In the genomic region with DNA sequence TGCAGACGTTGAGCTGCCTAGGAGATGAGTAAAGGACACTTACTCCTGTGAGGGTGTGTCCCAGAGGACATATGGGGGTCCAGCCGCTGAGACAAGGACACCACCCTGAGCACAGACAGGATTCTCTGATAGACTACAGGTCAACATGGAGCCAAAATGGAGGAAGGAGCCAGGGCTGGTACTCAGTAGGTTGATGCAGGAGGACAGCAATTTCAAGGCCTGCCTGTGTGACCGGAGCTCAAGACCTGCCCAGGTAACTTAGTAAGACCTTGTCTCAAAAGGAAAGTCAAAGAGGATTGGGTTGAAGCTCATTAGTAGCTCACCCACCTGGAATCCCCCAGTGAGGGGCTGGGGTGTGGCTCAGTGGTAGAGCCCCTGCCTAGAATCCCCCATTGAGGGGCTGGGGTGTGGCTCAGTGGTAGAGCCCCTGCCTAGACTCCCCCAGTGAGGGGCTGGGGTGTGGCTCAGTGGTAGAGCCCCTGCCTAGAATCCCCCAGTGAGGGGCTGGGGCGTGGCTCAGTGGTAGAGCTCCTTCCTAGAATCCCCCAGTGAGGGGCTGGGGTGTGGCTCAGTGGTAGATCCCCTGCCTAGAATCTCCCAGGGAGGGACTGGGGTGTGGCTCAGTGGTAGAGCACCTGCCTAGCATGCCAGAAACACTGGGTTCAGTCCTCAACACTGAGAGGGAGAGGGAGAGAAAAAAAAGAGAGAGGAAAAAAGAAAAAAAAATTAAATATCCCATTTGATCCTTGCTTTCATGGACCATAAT, we compare ENCODE assay signal across 15 mouse cellular contexts. TPM values are rescaled to one million over a fixed set of nuclear protein-coding genes. Genes with fewer than 3 reads are reported as not detected.
A peak's percentile ranks its signal among the peaks of the same experiment; 100 is the strongest.
DNase-seq lines count a peak whose midpoint lies in the region; ATAC-seq and TF ChIP-seq lines count a peak whose summit lies in the region.
"Had no signal": no experiment of that assay in that cellular context is flagged by ENCODE, and none has a peak within 500 bp of the region (broad histone marks: within the 10 kb centered on the region; RNA-seq: fewer than 3 reads in every experiment).

No protein-coding gene starts in this region.

- 89% methylated on average over 4 of the region's 4 CpGs for WGBS in forebrain, embryonic 16.5 days
- 86% methylated on average over 4 of the region's 4 CpGs for WGBS in midbrain, embryonic 14.5 days

- peak; percentile 68 for TF ChIP-seq EP300 in ES-Bruce4 (IDR thresholded peaks at IDR 0.05; ENCODE audit: insufficient read depth, low read depth, low read length)

- in situ Hi-C loops in ES-E14 (cut with MboI; ENCODE audit: low sequenced_read_pairs in 2 of 2, unreplicated experiment in 2 of 2): no loop called here

- no peak overlapping the region for H3K4me2 ChIP-seq in forebrain, embryonic 16.5 days (ENCODE audit: low read length)
- no peak overlapping the region for H3K4me2 ChIP-seq in midbrain, embryonic 14.5 days (ENCODE audit: low read length)

- H3K4me1 ChIP-seq in ES-Bruce4 (ENCODE audit: control insufficient read depth, insufficient read depth, low read length) (peaks cover 5% of the 10 kb centered on the region), ES-E14 (ENCODE audit: control insufficient read depth in 2 of 2, insufficient read depth in 2 of 2, low read length in 2 of 2, poor library complexity in 1 of 2) (peaks cover 8 to 14% of the 10 kb centered on the region in 2 experiments)
- peaks cover 26% of the 10 kb centered on the region for H3K4me1 ChIP-seq in forebrain, embryonic 16.5 days (replicated peaks; ENCODE audit: control insufficient read depth, insufficient read depth, low read length)
- peaks cover 25% of the 10 kb centered on the region for H3K4me1 ChIP-seq in midbrain, embryonic 14.5 days (ENCODE audit: control insufficient read depth, insufficient read depth, low read length)

- no peaks in the 10 kb centered on the region for H3K36me3 ChIP-seq in ES-Bruce4 (ENCODE audit: control insufficient read depth, insufficient read depth, low read length, poor library complexity, severe bottlenecking)
- H3K36me3 ChIP-seq in ES-E14 (ENCODE audit: control insufficient read depth, insufficient read depth, low read length, poor library complexity, severe bottlenecking): peaks cover 7% of the 10 kb centered on the region
- no peaks in the 10 kb centered on the region for H3K36me3 ChIP-seq in forebrain, embryonic 16.5 days (ENCODE audit: control insufficient read depth, insufficient read depth)
- no peaks in the 10 kb centered on the region for H3K36me3 ChIP-seq in midbrain, embryonic 14.5 days (ENCODE audit: control insufficient read depth, insufficient read depth, low read length)
- H3K36me3 ChIP-seq: liver, embryonic 15.5 days had no signal

- DNase-seq in ES-E14 (ENCODE audit: low read depth, low spot score): no peak
- no peak for DNase-seq in midbrain, embryonic 14.5 days
- DNase-seq in kidney, adult 9 months: no peak
- no peak for DNase-seq in c-Kit-positive CD71-positive TER-119-positive erythroid progenitor cells, embryonic 14.5 days (ENCODE audit: low spot score)
- no peak for DNase-seq in urinary bladder, postnatal 36 days (ENCODE audit: low spot score in 2 of 2)
- DNase-seq: adrenal gland, postnatal 36 days; gastrocnemius, postnatal 36 days; heart, postnatal 14 days; kidney, adult 2 months; lung, postnatal 36 days had no signal

- H3K4me3 ChIP-seq in ES-Bruce4 (ENCODE audit: low read depth, low read length): no peak overlapping the region
- no peak overlapping the region for H3K4me3 ChIP-seq in ES-E14 (ENCODE audit: insufficient read depth in 1 of 2, low read depth in 1 of 2, low read length in 2 of 2, poor library complexity in 1 of 2, severe bottlenecking in 1 of 2)
- no peak overlapping the region for H3K4me3 ChIP-seq in forebrain, embryonic 16.5 days (replicated peaks; ENCODE audit: low read length)
- H3K4me3 ChIP-seq in midbrain, embryonic 14.5 days (replicated peaks; ENCODE audit: low read depth, low read length): no peak overlapping the region
- H3K4me3 ChIP-seq: layer of hippocampus, adult 2 months; liver, embryonic 15.5 days had no signal

- no peak for TF ChIP-seq POLR2A in ES-Bruce4 (IDR thresholded peaks at IDR 0.05; ENCODE audit: insufficient read depth, low read length)

- H3K27ac ChIP-seq in ES-Bruce4 (ENCODE audit: insufficient read depth, low read length) (peak overlapping the region; percentile 95), ES-E14 (ENCODE audit: insufficient read depth, low read depth, low read length, poor library complexity, severe bottlenecking) (peak overlapping the region; percentile 99)
- peak overlapping the region; percentile 84 for H3K27ac ChIP-seq in forebrain, embryonic 16.5 days (ENCODE audit: low read length)
- H3K27ac ChIP-seq in midbrain, embryonic 14.5 days (replicated peaks; ENCODE audit: low read depth, low read length): peak overlapping the region; percentile 87
- H3K27ac ChIP-seq: liver, embryonic 15.5 days had no signal

- H3K9ac ChIP-seq in ES-Bruce4 (ENCODE audit: low read depth, poor library complexity, severe bottlenecking): no peak overlapping the region
- H3K9ac ChIP-seq in ES-E14 (ENCODE audit: insufficient read depth, low read depth, low read length, poor library complexity, severe bottlenecking): no peak overlapping the region
- no peak overlapping the region; the same call in 1 of the 2 replicates for H3K9ac ChIP-seq in forebrain, embryonic 16.5 days (replicated peaks; ENCODE audit: low read depth, low read length)
- no peak overlapping the region for H3K9ac ChIP-seq in midbrain, embryonic 14.5 days (replicated peaks; ENCODE audit: low read length)
- H3K9ac ChIP-seq: liver, embryonic 15.5 days had no signal

- H3K27me3 ChIP-seq in ES-Bruce4 (ENCODE audit: control insufficient read depth, insufficient read depth, low read length, poor library complexity, severe bottlenecking): no peaks in the 10 kb centered on the region
- H3K27me3 ChIP-seq in forebrain, embryonic 16.5 days (replicated peaks; ENCODE audit: control insufficient read depth, insufficient read depth, low read length): no peaks in the 10 kb centered on the region
- H3K27me3 ChIP-seq in midbrain, embryonic 14.5 days (ENCODE audit: control insufficient read depth, insufficient read depth, low read length): no peaks in the 10 kb centered on the region
- H3K27me3 ChIP-seq: CH12.LX; liver, embryonic 15.5 days had no signal

- ATAC-seq in forebrain, embryonic 16.5 days: no peak
- no peak for ATAC-seq in midbrain, embryonic 14.5 days (ENCODE audit: low FRiP score, low TSS enrichment)

- H3K9me3 ChIP-seq in ES-Bruce4 (replicated peaks; ENCODE audit: control insufficient read depth, insufficient read depth, low read length, poor library complexity, severe bottlenecking): 0 out of 2 replicates have a peak, but pooled peaks cover 2% of the 10 kb centered on the region
- no peaks in the 10 kb centered on the region for H3K9me3 ChIP-seq in ES-E14 (ENCODE audit: control insufficient read depth, insufficient read depth, low read depth, low read length)
- no peaks in the 10 kb centered on the region for H3K9me3 ChIP-seq in forebrain, embryonic 16.5 days (ENCODE audit: control insufficient read depth, low read length)
- no peaks in the 10 kb centered on the region for H3K9me3 ChIP-seq in midbrain, embryonic 14.5 days (ENCODE audit: control insufficient read depth, low read length)
- H3K9me3 ChIP-seq: liver, embryonic 15.5 days had no signal

- TF ChIP-seq CTCF in ES-Bruce4 (IDR thresholded peaks at IDR 0.05; ENCODE audit: low read depth, low read length): no peak

TF ChIP-seq in ES-E14, 5 proteins besides CTCF, POLR2A, EP300 and RAD21:
- no peak for TF ChIP-seq HCFC1 (IDR thresholded peaks at IDR 0.05; ENCODE audit: borderline replicate concordance, insufficient read depth, low read length)
- TF ChIP-seq ZNF384 (IDR thresholded peaks at IDR 0.05; ENCODE audit: low read depth, low read length): no peak
- no peak for TF ChIP-seq ZC3H11A (IDR thresholded peaks at IDR 0.05; ENCODE audit: borderline replicate concordance, low read depth, low read length)
- TF ChIP-seq CHD2 (IDR thresholded peaks at IDR 0.05; ENCODE audit: low read depth, low read length): no peak
- TF ChIP-seq MAFK (IDR thresholded peaks at IDR 0.05; ENCODE audit: insufficient read depth, low read depth, low read length): no peak

RNA-seq across cellular contexts. Expression of a gene that starts 30.7 kb away (rescaled TPM):
- polyA plus RNA-seq in ES-Bruce4 (2011; ENCODE audit: insufficient read depth, insufficient read length, low read depth, missing spikeins): 17.7 and 18.6 TPM in 2 replicates
- 9.9 and 10.7 TPM in 2 replicates for total RNA-seq in ES-E14 (2012; rRNA removed)
- polyA plus RNA-seq in forebrain, embryonic 16.5 days (2015; fragmentation: Nextera tagmentation; extraction: Ambion mirVana): 4.1 and 4.6 TPM in 2 replicates
- polyA plus RNA-seq in midbrain, embryonic 14.5 days (2014; fragmentation: Nextera tagmentation; extraction: Ambion mirVana): 4.2 and 4.6 TPM in 2 replicates
